Mouse (Mus musculus) erythroblast, embryonic 14.5 days (primary cell): ENCODE results near the gene Bace2.

Experiments
- GATA1 ChIP-seq: IDR thresholded peaks from 2 replicates; pipeline ENCODE4 v1.6.1; 2012; ENCODE audit warnings: low read length, inconsistent platforms, mixed read lengths
- TAL1 ChIP-seq: IDR thresholded peaks from 3 replicates; pipeline ENCODE4 v1.6.1; 2012; ENCODE audit warnings: low read length, inconsistent platforms, mixed read lengths

GRCm38 (mm10) chr16:97312960-97313686 is 43.4 kb upstream of the Bace2 start:
- TF ChIP-seq TAL1 (no peak), GATA1 (no peak)
